Mouse (Mus musculus) gastrocnemius, postnatal 25 days (tissue): ENCODE data around the gene Ttc1. TPM values are rescaled to one million over a fixed set of nuclear protein-coding genes. Genes with fewer than 3 reads are reported as not detected.

Experiments
- DNase-seq: peaks from one replicate; pipeline ENCODE4 v3.0.0; 2022
- total RNA-seq, 2 experiments: library from RNA; stranded (reverse); gene quantifications; 1 replicate in 1 of 2; 2 replicates in 1 of 2; pipeline ENCODE4 v1.2.3; 2021

Ttc1 gene
- total RNA-seq, 2 experiments from 2014 or later, result 51.1 to 52.1 TPM

- no peak for DNase-seq
Observed at GRCm38 (mm10) chr11:43705751-43706150, 42.1 kb downstream of the Ttc1 start.

DNA sequence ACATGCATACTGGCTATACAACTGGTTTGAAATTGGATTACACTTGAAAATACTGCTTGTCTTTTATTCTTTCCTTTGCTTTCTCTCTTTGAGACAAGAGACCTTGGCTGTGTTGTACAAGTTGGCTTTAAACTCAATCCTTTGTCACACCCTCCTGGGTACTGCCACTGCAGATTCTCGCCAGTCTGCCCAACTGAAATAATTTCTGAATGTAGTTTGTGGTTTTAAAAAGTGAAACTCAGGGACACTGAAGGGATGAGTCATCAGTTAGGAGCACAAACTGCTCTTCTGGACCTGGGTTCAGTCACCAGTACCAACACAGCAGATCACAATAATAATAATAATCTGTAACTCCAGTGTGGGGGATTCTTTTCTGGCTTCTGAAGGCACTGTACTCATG lies 44.3 kb downstream of the Ttc1 start:
- no peak for DNase-seq

GRCm38 (mm10) chr11:43700291-43700690 lies 47.5 kb downstream of the Ttc1 start:
- DNase-seq, result no peak

DNA sequence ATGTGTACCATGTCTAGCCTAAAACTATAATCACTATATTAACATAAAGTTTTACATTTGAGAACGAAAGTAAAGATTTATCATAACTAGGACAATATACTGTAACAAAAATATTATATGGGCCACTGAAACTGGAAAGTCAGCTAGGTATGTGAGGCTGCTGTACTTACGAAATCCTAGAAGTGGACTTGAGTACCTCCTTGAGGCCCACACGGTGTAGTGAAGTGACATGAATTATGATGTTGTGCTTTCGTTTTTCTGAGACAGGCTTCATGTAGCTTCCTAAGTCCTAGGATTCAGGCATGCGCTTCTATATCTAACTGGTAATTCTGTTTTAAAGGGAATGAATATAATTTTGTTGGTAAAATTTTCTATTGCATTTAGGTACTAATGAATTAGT lies 49.2 kb downstream of the Ttc1 start:
- no peak for DNase-seq

DNA sequence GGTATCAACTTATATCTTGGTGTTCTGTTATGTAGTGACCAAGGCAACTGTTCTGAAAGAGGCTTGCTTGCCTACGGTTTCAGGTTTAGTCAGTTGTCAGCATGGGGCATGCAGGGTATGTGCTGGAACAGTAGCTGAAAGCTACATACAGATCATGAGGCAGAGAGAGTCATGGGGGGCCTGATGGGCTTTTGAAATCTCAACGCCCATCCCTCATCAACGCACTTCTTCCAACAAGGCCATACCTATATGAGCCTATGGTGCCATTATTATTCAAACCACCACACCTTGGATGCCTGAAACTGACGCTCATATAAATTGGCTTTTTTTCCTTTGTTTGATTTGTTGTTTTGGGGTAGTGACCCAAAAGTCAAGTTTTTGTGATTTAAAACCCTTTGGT lies 51.2 kb downstream of the Ttc1 start:
- DNase-seq, result no peak

- DNase-seq, result no peak
Observed at GRCm38 (mm10) chr11:43688850-43689249, 59.0 kb downstream of the Ttc1 start.

DNA sequence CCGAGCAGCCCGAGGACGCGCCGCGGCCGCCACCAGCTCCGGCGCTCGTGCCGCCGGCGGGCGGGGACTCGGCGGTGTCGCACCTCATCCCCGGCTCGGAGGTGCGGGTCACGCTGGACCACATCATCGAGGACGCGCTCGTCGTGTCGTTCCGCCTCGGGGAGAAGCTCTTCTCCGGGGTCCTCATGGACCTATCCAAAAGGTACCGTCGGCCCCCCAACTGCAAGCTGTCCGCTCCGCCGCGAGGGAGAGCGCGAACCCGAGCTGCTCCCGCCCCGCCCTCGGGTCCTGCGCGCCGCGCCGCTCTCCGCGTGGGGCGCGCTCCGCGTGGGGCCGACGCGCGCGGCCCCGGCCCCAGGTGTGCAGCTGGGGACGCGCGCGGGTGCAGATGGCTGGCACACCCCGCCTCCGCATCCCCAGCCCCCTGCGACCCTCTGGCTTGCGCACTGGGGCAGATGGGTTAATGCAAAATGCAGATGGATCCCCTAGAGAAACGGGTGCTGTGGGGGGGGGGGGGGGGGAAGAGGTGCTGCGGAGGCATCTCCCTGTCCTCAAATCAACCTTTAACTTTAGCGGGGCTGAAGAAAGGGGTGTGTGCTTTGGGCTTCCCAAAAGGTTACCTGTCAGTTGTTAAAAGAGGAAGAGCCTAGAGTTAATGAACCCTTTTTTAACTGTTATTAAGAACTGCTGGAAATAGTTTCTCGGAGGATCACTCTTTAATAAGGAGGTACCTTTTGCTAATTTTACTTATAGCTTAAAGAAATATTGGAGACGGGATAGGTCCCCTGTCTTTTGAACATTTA lies 65.2 kb downstream of the Ttc1 start:
- DNase-seq, result peak; percentile 35

GRCm38 (mm10) chr11:43681472-43682414 lies 66.1 kb downstream of the Ttc1 start, which contains the start of gene Pwwp2a:
Pwwp2a (plus strand) TSS chr11:43681998.
- peak; percentile 99 for DNase-seq

Other genes with a start within 250 kb of the Ttc1 start
- under 1 TPM in 1 of 2 experiments, not detected in 1; 0.21 TPM for gene Ccnjl, start 219.2 kb downstream of the Ttc1 start, total RNA-seq
- not detected for gene 4933415A04Rik, start 161.0 kb downstream of the Ttc1 start, total RNA-seq
- gene Fabp6, start 146.5 kb downstream of the Ttc1 start, total RNA-seq, result not detected
- 10 to 100 TPM; 10.9 to 11.0 TPM for gene Pwwp2a, start 66.0 kb downstream of the Ttc1 start, total RNA-seq
- under 1 TPM; 0.20 to 0.70 TPM for gene Adra1b, start 153.2 kb upstream of the Ttc1 start, total RNA-seq